8 mouse cellular contexts compared by ENCODE assay signal in the genomic region with DNA sequence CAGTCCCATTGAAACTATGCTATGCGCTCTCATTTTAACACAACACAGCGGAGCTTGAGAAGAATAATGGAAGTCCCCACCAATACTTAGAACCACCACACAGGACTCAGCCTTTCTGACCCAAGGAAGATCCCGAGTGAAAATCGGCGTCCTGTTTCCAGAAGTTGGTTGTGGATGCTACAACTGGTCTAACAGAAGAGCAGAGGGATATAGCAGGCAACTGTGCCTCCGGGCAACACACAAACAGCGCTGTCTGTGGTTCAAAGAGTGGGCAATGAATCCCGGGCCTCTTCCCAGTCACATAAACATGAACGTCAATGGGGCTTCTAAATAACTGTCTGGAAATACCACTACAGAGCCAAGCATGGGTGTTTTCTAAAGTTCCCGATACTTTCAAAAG. TPM values are rescaled to one million over a fixed set of nuclear protein-coding genes. Genes with fewer than 3 reads are reported as not detected.
DNase-seq lines count a peak whose midpoint lies in the region; ATAC-seq and TF ChIP-seq lines count a peak whose summit lies in the region.

No protein-coding gene starts in this region.

- no peaks in the 10 kb centered on the region for H3K9me3 ChIP-seq in hindbrain, embryonic 15.5 days

- H3K36me3 ChIP-seq in kidney, adult 2 months (ENCODE audit: control insufficient read depth, insufficient read depth, low read length), result no peaks in the 10 kb centered on the region
- H3K36me3 ChIP-seq in hindbrain, embryonic 15.5 days, result no peaks in the 10 kb centered on the region

- peak overlapping the region; percentile 99 for H3K4me2 ChIP-seq in hindbrain, embryonic 15.5 days

- no peak for TF ChIP-seq POLR2A in kidney, adult 2 months (IDR thresholded peaks at IDR 0.05; ENCODE audit: low read depth, low read length)

- peak overlapping the region; percentile 59 for H3K9ac ChIP-seq in hindbrain, embryonic 15.5 days

- no peak for TF ChIP-seq CTCF in kidney, adult 2 months (conservative IDR thresholded peaks at IDR 0.05; ENCODE audit: insufficient read depth, insufficient read length, low read depth, low read length)

- peak overlapping the region; percentile 98 for H3K4me3 ChIP-seq in kidney, adult 2 months (ENCODE audit: insufficient read depth, low read depth, low read length)
- peak overlapping the region; percentile 62 for H3K4me3 ChIP-seq in hindbrain, embryonic 15.5 days

- no peaks in the 10 kb centered on the region for H3K27me3 ChIP-seq in kidney, adult 2 months (replicated peaks; ENCODE audit: control insufficient read depth, insufficient read depth, low read length)
- H3K27me3 ChIP-seq in hindbrain, embryonic 15.5 days, result peaks cover 10% of the 10 kb centered on the region; the same call in 1 of the 2 replicates

- H3K27ac ChIP-seq in kidney, adult 2 months (ENCODE audit: insufficient read depth, low read depth, low read length), result peak overlapping the region; percentile 76
- H3K27ac ChIP-seq in hindbrain, embryonic 15.5 days (replicated peaks), result no peak overlapping the region

- WGBS in kidney, adult 2 months, result 19% methylated on average over 10 of the region's 10 CpGs
- 17% methylated on average over 10 of the region's 10 CpGs for WGBS in hindbrain, embryonic 15.5 days

- peak; percentile 19; the same call in 1 of the 2 replicates for ATAC-seq in common myeloid progenitor, adult 5-6 weeks (replicated peaks; ENCODE audit: low read depth, poor library complexity, severe bottlenecking)
- ATAC-seq in hindbrain, embryonic 15.5 days (ENCODE audit: low FRiP score, low read depth), result peak; percentile 16; the same call in 1 of the 2 replicates
- peak; percentile 17; the same call in 1 of the 2 replicates for ATAC-seq in megakaryocyte, adult 5-6 weeks (ENCODE audit: poor library complexity, severe bottlenecking)
- ATAC-seq in monocyte, adult 5-6 weeks (replicated peaks; ENCODE audit: insufficient number of reproducible peaks, low FRiP score, low TSS enrichment, poor library complexity, severe bottlenecking), result no peak

- DNase-seq in kidney, adult 2 months, result no peak
- no peak for DNase-seq in kidney, postnatal 25 days
- no peak for DNase-seq in ovary, adult 18-20 months (ENCODE audit: low spot score)
- DNase-seq in adrenal gland, postnatal 25 days, result no peak

- peaks cover 10% of the 10 kb centered on the region; the same call in 1 of the 2 replicates for H3K4me1 ChIP-seq in kidney, adult 2 months (ENCODE audit: control insufficient read depth, insufficient read depth, low read length)
- peaks cover 18% of the 10 kb centered on the region for H3K4me1 ChIP-seq in hindbrain, embryonic 15.5 days (replicated peaks)

RNA-seq across cellular contexts. Expression of a gene that starts 0.9 kb away (rescaled TPM):
- polyA plus RNA-seq in kidney, adult 2 months (2012; rRNA removed), result 8.5 TPM in 2 replicates
- 3.3 and 4.8 TPM in 2 replicates for total RNA-seq in common myeloid progenitor, adult 5-6 weeks (2017)
- 3.7 and 4.1 TPM in 2 replicates for polyA plus RNA-seq in hindbrain, embryonic 15.5 days (2015; fragmentation: Nextera tagmentation; extraction: Ambion mirVana)
- total RNA-seq in megakaryocyte, adult 5-6 weeks (2015), result 0.64 and 0.83 TPM in 2 replicates
- total RNA-seq in megakaryocyte, adult 5-6 weeks (2017), result 0.26 and 1.2 TPM in 2 replicates
- 7.9 to 13.7 TPM (median 10.3 TPM) in 3 replicates for total RNA-seq in monocyte, adult 5-6 weeks (2017)
- 2.0 and 2.5 TPM in 2 replicates for total RNA-seq in adrenal gland, postnatal 25 days (2021)
